Mouse (Mus musculus) ZHBTc4 (cell line): ENCODE results near the gene Ptn.

Experiments used
- DNase-seq: peaks from one replicate; pipeline ENCODE4 v3.0.0-alpha.2; 2011; ENCODE audit warnings: low read depth, low spot score

Gene Ptn

DNA sequence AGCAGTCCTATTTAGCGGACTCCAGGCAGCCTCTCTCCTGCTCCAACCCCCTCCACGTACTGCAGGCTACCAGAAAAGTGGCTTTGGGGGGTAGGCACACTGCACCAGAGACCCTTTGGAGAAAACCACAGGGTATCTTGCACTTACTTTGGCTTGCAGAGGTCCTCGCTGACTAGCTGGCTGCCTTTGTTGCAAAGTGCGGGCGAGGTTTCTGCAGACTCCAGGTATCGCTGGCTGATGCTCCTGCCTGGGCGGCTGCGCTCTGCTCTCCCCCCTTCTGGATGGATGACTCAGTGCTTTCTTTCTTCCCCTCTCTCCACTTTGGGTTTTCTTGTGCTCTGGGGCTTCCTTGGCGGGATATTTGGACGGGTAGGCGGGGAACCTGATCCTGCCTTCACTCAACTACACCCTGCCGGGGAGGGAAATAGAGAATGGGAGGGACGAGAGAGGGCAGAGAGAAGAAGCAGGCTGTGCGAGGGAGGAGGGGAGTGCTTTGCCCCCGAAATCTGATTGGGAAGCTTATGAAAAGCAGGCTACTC lies at the start of gene Ptn:
TSS of gene Ptn (minus strand) at position 474 of the 539 bp plus-strand sequence.
- DNase-seq: peak; percentile 34

DNA sequence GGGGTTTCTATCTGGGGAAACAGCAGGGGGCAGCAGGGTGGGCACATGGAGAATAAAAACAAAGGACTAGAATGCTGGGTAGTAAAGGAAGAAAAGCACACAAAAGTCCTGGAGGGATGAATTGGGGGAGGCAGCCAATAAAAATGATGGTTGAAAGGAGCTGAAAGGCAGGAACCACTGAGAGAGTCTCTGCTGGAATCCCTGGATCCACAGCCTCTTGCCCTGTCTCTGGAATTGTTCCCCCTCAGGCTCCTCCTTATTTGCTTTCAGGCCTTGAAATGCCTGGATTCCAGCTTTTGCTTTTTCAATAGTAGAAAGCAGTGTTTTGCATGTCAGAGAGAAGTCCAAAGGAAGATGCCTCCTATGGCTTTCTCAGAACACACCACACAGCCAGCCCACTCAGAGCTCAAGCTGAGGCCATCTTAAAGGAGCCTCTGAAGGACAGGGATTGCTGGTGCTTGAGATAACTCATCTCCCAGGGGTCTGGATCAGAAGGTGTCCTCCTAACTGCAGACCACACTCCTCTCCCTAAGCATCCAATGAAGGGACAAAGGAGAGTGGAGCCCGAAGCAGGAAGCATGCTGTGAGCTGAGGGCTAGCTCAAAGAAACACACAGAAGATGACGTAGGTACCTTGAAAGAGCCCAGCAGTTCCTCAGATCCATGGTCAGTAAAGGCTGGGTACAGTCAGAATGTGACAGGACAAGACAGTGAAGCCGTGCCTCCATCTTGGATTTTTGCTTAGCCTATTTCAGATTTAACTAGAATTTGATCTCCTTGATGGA lies 48.4 kb upstream of the Ptn start:
- DNase-seq: peak; percentile 84

DNA sequence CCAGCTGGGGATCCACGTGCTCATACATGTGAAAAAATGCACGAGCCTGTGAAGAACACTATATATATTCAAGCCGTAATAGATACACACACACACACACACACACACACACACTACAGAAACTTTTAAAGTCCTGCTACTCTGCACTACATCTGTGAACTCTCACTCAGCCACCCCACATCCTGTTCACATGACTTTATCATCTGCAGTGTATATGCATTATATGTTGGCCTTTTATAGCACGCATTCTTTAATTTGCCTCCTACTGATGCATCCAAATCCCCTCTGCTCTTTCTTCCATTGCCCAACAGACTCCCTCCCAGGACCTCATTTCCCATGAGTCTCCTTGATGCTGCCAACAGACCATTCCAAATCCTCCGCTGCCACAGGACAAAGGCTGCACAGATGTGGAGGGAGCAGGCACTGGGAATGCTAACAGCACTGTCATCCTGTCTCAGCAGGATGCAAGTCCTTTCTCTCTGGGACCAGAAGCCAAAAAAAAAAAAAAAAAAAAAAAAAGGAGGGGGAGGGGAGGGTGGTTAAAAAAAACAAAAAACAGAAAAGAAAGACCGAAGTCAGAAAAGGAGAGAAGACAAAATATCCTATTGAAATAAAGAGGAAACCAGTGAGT lies 47.7 kb upstream of the Ptn start:
- DNase-seq: peak; percentile 87

DNA sequence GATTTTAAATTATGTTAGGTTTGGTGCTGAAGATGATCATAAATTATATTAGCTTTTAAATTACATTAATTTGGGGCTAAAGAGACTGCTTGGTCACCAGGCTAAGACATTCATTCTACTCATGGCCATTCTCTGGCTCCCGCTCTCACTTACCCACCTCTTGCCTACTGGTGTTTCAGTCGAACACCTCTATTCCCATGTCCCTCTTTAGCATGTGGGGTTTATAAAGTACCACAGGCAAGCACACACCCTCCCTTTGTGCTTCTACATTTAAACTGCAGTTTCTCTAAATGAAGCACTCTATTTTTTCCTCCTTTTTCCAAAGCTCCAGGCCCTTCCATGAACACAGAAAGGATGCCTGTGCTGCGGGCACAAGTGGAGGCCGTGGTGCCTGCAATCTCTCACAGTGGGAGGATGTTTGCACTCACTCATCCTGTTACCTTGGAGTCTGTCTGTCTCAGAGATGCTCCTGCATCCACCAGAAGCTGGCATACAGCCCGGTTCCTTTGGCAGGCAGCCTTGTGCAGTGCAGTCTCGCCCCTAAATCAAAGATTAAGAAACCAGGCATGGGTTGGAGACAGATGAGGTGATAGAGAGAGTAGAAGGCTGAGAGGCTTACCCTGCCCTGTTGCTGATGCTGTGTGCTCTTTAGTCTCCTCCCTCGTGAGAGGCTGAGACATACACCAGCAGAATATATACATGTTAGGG lies 40.6 kb upstream of the Ptn start:
- no peak for DNase-seq

DNA sequence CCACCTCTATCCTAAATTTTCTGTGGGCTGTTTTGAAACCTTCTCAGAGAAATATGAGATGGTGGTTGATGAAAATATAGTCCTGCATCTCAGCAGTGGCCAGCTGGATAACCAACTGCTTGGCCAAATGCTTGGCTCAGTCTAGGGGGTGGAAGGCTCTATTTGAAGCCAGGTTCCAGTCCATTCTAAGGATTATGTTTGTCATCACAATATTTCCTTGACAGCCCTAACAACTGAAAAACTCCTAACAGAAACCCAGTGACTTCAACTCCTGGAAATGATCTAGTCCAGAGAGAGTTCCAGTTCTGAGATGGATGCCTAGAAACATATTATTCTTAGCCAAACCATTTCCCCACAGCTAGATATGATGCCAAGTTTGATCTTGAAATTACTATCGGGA lies 35.3 kb upstream of the Ptn start:
- DNase-seq: no peak

DNA sequence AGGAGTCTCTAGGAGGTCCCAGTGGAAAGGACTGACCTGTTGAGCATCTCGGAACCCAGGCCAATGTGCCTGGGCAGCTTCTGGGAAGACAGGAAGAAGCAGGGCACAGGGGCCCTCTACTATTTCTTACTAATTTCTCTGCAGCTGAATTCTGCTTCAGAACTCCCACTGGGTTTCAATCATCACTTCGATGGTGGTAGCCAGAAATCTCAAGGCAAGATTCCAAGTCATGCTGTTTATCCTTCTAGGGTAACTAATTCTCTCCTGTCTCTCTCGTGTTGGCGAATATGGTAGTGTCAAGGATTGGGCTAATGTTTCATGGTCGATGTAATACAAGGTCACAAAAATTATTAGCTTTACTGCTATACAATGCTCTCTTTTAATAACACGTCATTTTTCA lies 34.2 kb upstream of the Ptn start:
- DNase-seq: no peak

DNA sequence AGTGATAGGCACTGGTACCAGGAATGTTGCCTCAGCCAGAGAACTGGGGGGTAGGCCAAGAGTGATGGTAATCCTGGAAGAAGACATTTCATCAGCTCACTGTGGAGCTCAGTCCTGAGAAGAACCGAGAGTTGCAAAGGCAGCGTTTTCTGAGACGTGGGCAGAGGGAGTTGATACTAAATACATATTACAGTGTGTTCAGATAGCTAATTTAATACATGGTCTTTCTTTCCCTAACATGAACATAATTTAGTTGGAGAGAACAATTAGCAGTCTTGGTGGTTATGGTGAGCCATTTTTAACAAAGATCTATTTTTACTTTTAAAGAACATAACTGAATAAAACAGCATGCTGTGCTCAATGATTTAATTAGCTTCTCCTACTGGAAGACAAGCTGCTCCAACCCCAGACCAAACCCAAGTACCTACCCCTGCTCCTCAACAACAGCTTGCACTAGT lies 33.0 kb upstream of the Ptn start:
- DNase-seq: no peak

DNA sequence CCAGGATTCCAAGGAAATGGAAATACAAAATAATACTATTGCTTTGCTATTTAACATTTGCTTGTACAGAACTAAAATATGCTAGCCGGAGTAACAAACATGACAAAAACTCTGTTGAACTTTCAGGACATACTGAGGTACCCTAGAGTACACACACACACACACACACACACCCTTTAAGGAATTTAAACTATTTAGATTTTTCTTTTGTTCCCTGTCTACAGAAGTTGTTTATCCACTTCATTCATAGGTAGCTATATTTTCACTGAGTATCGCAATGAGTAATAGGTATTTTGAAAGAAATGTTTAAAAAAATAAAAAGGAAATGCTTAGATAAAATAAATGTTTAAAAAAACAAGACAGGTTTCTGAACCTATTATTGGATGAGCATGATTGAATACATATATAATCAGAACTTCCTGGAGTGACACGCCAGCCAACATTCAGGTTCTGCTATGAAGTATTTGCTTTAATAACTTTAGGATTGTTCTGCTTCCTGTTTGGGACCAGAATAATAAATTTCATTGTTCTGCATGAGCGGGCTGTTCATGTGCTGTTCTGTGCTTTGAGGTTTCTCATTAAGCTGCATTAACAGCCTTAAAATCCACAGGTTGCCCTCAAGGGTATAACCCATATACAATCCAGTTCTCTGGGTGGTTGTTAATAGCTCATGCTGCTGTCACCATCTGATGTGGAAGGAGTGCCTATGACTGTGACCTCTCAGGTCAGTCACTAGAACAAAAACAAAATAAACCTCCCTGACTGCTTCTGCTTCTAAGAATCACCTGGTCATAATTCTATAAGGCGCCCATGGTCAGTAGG lies 32.3 kb upstream of the Ptn start:
- no peak for DNase-seq

DNA sequence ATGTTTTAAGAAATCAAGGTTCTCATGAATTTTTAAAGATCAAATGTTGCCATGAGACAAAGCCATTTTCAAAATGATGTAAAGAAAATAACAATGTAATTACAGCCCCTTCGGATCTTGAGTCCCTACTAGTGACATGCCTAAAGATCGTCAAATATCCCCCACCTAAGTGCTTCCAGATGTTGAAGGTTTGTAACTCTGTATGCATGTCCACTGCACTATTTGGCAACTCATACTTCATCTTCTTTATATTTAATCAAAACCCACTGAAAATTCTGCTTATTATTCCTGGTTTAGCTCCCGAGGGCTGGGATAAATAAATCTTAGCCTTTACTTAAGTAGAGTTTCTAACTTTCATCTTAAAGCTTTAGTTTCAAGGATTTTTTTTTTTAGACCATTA lies 31.7 kb upstream of the Ptn start:
- DNase-seq: no peak

DNA sequence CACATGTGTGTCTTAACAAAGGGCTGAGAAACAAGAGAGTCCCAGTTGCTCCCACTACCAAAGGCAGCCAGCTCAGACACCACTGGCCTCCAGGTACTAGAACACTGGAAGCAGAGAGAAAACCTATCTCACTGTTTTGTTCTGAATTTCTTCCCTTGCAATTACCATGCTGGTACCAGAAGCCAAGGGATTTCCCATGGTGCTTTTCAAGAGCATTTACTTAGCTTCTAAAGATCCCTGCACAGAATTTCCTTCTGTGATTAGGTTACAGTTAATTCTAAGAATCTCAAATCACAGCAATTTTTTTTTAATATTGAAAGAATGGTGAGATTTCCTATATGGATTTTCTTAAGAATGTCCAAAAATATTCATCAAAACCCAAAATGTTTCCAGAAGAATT lies 31.2 kb upstream of the Ptn start:
- DNase-seq: no peak

DNA sequence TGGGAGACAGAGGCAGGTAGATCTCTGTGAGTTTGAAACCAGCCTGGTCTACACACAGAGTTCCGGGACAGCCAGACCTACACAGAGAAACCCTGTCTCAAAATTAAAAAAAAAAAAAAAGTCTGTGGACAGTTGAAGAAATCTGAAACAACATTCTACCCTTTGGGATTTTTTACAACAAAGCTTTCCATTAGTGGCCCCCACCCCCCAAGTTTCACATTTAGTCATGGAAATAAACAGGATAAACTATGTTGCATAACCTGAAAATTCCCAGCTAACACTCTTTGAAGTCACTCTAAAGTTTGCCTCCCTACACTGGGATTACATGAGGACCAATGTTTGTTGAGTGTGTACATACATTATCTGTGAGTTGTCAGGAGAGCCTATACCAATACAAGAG lies 28.7 kb upstream of the Ptn start:
- DNase-seq: no peak

DNA sequence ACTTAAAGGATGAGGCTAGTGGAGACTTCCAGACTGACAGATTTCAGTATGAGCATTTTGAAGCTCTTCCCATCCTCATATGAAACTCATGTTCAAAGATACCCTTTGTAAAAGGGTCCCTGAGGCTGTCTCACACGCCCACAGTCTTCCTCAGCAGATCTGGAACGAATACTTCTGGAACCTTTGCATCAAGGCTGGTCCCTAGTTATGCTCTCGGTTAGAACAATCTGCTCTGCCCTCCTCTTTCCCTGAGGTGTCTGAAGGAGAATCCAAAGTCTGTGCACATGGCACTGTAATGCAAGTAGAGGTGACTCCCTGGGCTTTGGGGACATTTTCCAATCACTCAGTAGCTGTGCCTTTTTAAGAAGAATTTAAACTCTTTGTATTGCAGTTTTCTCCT lies 25.3 kb upstream of the Ptn start:
- DNase-seq: no peak

DNA sequence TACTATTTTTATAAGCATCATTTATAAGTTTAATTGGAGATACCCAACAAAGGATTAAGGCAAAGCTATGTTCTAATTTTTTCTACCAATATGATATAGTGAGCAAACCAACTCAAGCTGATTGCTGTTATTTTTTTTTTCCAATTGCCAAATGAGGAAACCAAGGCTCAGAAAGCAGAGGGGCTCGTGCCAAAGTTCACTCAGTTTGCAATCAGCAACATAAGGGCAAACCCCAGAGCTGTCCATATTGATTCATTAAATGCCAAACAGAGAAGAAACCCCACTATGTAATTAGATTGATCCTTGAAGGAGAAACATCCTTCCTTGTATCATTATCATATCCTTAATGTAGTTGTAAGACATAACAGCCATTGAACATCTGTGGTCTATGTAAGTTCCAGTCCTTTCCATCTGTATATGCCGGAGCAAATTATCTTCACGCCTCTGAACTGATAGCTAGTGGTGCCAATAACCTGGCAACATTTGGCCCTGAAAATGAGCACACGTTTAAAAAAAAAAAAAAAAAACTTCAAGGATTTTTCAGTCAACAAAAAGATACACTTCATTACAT lies 24.8 kb upstream of the Ptn start:
- DNase-seq: no peak

DNA sequence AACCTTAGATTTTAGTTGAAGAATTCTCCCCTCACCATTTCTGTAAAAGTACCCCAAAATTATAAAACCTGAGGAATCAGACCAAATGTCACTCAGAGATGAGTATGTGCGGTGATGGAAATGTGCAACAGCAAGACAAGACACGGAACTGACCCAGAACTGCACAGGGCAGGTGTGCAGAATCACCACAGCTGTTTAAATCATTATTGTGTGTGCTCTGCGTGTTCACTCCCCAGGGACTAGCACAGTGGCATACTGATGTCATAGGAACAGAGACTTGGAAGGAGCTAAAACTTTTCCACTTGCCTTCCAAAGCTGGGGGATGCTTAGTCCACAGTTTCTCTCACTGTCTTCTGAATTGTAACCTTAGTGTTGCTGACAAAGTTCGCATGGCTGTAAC lies 22.7 kb upstream of the Ptn start:
- DNase-seq: no peak

DNA sequence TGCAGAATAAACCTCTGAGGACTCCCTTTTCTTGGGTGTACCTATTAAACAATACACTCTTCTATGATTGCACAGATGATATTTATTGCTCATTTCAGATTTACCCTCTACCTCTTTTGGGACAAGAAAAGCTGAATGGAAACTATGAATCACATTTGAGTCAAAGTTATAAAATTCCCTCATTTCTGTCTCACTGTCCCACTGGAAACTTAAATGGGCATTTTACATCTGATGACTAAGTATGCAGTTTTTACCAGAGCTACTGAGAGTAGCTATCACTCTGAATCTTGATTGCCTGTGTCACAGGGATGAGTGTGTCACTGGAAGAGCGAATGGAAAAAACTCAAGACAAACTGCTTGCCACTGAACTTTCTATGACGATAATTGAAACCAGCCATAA lies 22.2 kb upstream of the Ptn start:
- DNase-seq: no peak

DNA sequence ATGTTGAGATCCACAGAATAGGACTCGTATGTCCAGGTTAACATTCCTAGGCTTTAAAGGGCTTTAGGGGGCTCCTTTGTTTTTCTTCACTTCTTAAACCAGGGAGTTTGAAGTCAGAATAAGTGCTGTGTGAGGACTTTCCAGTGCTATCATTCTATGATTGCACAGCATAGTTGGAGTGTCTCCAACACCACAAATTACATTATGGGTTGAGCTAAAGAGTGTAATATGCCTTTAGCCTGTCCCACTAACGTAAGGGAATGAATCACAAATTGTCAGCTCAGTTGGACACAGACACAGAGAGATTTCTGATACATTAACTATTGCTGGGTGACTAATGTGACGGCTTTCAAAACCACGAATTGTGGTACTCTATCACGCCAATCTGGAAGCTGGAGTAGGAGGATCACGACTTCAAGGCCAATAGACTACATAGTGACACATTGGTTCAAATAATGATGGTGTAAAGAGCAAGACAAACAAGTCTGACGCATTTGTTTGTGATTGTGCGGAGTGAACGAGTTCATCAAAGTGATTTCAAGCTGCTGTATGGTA lies 20.4 kb upstream of the Ptn start:
- no peak for DNase-seq

DNA sequence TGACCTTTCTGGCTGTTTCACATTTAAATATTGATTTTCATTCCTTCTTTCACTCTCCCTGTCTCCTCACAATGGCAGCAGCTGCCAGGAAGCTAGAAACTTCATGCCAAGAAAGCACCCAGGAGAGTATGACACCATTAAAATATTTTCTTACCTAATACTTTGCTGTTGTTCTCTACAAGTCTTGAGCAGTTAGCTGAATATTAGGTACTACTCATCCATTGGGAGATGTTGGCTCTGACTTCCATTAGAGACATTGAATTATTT lies 9.7 kb upstream of the Ptn start:
- no peak for DNase-seq

DNA sequence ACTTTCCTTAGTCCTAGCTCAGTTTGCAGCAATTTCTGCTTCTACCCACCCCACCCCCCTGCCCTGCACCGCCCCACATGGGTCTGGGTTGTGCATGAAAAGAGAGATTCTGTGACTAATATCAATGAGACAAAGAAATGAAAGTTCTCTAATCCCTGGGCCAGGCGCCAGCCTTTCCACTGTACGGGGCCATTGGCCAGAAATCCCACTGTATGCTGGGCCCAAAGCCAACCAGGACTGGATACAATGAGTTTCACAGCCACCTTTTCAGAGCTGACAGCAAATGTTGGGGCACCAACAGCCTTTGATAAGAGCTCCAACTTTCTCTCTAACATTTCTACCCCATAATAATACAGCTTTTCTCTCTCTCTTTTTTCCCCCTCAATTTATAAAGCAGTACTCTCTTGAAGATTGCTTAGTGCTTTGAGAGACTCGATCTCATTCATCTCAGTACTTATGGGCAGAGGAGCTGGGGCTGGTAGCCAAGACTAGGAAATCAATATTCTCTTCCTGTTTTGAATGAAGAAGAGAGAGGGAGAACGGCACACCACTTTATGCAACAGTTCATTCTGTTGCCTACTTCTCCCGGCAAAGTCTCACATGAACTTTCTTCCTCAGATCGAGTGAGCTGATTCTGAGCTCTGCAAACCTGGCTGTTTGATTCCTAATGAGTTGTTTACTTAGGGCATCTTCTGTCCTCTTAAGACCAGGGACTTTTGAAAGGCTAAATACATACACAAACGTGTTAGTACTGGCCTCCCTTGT lies 9.2 kb upstream of the Ptn start:
- DNase-seq: no peak

DNA sequence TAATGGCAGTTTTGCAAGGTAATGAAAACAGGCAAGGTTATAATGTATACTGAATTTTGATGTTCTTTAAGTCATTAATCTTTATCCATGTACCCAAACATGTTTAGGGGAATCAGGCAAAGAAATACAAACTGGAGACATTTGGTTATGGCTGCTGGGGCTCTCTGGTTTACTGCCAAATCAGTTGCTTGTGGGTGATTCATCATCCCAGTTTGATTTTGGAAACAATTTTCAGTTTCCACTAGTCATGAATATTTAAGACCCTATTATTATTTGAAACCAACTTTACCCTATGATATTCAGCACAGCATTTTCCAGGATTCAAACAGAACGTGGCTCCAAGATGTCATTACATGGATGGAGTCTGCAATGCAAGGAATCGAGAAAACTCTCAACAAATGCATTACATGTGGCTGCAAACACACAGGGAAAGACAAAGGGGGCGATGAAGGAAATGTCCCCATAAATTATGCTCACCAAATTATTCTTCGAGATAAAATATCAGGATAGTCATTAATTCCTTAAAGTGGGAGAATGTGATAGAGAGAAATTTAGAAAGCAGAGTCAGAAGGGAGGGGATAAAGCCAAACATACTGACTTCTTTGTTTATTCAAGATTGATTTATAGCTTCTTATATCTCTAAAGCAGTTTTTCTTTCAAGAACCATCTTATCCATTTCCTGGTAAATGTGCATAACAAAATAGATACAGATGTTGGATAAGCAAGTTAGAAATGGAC lies 8.4 kb upstream of the Ptn start:
- DNase-seq: no peak

DNA sequence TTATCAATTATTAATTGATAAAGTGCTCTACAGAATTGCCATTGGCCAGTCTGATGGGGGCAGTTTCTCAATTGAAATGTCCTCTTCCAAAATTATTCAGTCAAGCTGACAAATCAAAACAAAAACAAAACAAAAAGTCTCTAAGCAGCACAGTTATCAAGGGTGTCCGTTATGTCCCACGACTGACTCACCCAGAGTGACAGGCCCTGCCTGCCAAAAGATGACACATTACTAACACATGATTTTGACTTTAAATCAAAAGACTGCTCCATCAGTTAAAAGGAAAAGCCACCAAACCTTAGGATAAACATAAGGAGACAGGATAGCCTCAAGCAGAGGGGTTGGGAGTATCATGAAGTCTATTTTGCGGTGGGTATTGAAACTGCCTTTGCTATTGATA lies 6.6 kb upstream of the Ptn start:
- DNase-seq: no peak
